Mouse (Mus musculus) hindbrain, embryonic 16.5 days (tissue): ENCODE measurements around the gene Copg1. TPM values are rescaled to one million over a fixed set of nuclear protein-coding genes. Genes with fewer than 3 reads are reported as not detected.

Experiments
- ATAC-seq: fragments of 200-750 bp; cut with Nextera tagmentation; 2 replicates; pipeline ENCODE4 v1.8.0; 2017; ENCODE audit warnings: moderate TSS enrichment, moderate library complexity
- H3K27ac ChIP-seq: fragments of 300-500 bp; sonication (generic); 2 replicates; pipeline ENCODE4 v1.5.1; 2014; ENCODE audit warnings: low read depth, mild to moderate bottlenecking, control low read depth, low read length, moderate library complexity
- H3K27me3 ChIP-seq: fragments of 300-500 bp; sonication (generic); replicated peaks from 2 replicates; pipeline ENCODE4 v1.6.1; 2014; ENCODE audit warnings: low read length; ENCODE audit not compliant: control insufficient read depth, insufficient read depth
- H3K36me3 ChIP-seq: fragments of 300-500 bp; sonication (generic); 2 replicates; pipeline ENCODE4 v1.6.1; 2014; ENCODE audit warnings: mild to moderate bottlenecking, low read length, moderate library complexity, mixed read lengths; ENCODE audit not compliant: control insufficient read depth, insufficient read depth
- H3K4me1 ChIP-seq: fragments of 300-500 bp; sonication (generic); 2 replicates; pipeline ENCODE4 v1.6.1; 2014; ENCODE audit warnings: low read depth, low read length; ENCODE audit not compliant: control insufficient read depth, insufficient read depth
- H3K4me2 ChIP-seq: fragments of 300-500 bp; sonication (generic); 2 replicates; pipeline ENCODE4 v1.6.1; 2014; ENCODE audit warnings: mild to moderate bottlenecking, low read length, control low read depth, moderate library complexity
- H3K4me3 ChIP-seq: fragments of 300-500 bp; sonication (generic); 2 replicates; pipeline ENCODE4 v1.5.1; 2014; ENCODE audit warnings: mild to moderate bottlenecking, low read length, control low read depth, moderate library complexity
- H3K9ac ChIP-seq: fragments of 300-500 bp; sonication (generic); 2 replicates; pipeline ENCODE4 v1.6.1; 2014; ENCODE audit warnings: low read depth, mild to moderate bottlenecking, control low read depth, low read length, moderate library complexity
- H3K9me3 ChIP-seq: fragments of 300-500 bp; sonication (generic); 2 replicates; pipeline ENCODE4 v1.6.1; 2014; ENCODE audit warnings: mild to moderate bottlenecking, low read length, moderate library complexity; ENCODE audit not compliant: control insufficient read depth
- WGBS: fragments of 180-500 bp; shearing (Covaris S2); extraction: QIAGEN DNeasy Blood & Tissue Kit; methylation state at CpG from one replicate; pipeline ENCODE4 v1.1.7; 2014; 5-methylcytosine and 5-hydroxymethylcytosine counted together
- polyA plus RNA-seq: library from polyadenylated mRNA; unstranded; fragments of >200 nt; fragmentation: Nextera tagmentation; extraction: Ambion mirVana; gene quantifications from 2 replicates; pipeline ENCODE4 v1.2.1, GENCODE M21; 2015

Gene Copg1
- polyA plus RNA-seq, 1 experiment from 2014 or later: 220 TPM

DNA sequence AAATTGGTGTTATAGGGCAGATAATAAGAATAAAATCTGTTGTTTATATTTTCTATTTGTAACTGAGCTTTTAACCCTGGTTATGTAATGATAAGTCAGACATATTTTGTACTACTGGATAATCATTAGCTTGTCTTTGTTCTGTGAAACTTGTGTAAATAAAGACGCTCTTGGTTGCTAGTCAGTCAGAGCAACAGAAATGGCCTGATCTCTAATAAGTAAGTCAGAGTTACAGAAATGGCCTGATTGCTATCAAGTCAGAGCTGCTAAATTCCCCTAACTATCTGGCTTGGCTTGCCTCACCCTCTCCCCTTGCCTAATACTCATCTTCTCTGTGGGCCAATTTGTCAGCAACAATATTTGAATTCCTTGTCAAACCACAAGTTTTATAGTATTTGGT, 893 bp upstream of the Copg1 start:
- H3K36me3 ChIP-seq: peaks cover 12% of the 10 kb centered on the region
- WGBS: 89% methylated on average over 1 of the region's 1 CpGs

DNA sequence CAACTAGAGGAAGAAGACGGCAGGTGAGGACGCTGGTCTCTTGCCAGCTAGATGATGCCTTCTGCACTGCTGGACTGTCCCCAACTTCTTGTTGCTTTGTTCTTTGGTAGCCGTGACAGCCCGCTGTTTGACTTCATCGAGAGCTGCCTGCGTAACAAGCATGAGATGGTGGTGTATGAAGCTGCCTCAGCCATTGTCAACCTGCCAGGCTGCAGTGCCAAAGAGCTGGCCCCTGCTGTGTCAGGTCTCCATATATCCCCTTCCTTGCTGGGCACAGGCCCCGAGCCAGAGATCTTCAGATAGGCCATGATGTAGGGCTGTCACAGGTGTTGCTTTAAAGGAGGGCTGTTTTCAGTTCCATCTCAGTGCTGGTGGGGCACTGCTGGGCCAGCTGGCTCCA, 6.3 kb downstream of the Copg1 start:
- Histone ChIP-seq H3K27me3 (no peaks in the 10 kb centered on the region), H3K4me1 (peaks cover 1% of the 10 kb centered on the region), H3K4me3 (no peak overlapping the region), H3K27ac (no peak overlapping the region), H3K36me3 (peaks cover 39% of the 10 kb centered on the region), H3K4me2 (no peak overlapping the region), H3K9me3 (no peaks in the 10 kb centered on the region), H3K9ac (no peak overlapping the region)
- ATAC-seq: peak; percentile 48; the same call in 1 of the 2 replicates
- WGBS: 71% methylated on average over 7 of the region's 7 CpGs

More for the DNA sequence above, 893 bp upstream of the Copg1 start:
- Histone ChIP-seq H3K9ac (no peak overlapping the region), H3K4me3 (no peak overlapping the region), H3K27me3 (no peaks in the 10 kb centered on the region), H3K4me1 (peaks cover 10% of the 10 kb centered on the region), H3K4me2 (no peak overlapping the region), H3K27ac (no peak overlapping the region), H3K9me3 (no peaks in the 10 kb centered on the region)
- ATAC-seq: no peak

GRCm38 (mm10) chr6:87898028-87898427, 10.4 kb downstream of the Copg1 start:
- Histone ChIP-seq H3K4me2 (no peak overlapping the region), H3K9me3 (no peaks in the 10 kb centered on the region), H3K27ac (no peak overlapping the region), H3K4me3 (no peak overlapping the region), H3K4me1 (no peaks in the 10 kb centered on the region), H3K27me3 (no peaks in the 10 kb centered on the region), H3K36me3 (peaks cover 49% of the 10 kb centered on the region), H3K9ac (no peak overlapping the region)
- no peak for ATAC-seq
- WGBS: 93% methylated on average over 10 of the region's 10 CpGs

- WGBS: 64% methylated on average over 5 of the region's 5 CpGs
- Histone ChIP-seq H3K27me3 (no peaks in the 10 kb centered on the region), H3K4me3 (no peak overlapping the region), H3K36me3 (peaks cover 59% of the 10 kb centered on the region), H3K9me3 (no peaks in the 10 kb centered on the region), H3K9ac (no peak overlapping the region), H3K27ac (no peak overlapping the region), H3K4me2 (no peak overlapping the region), H3K4me1 (no peaks in the 10 kb centered on the region)
- no peak for ATAC-seq
These were observed 19.0 kb downstream of the Copg1 start for GRCm38 (mm10) chr6:87906632-87907031.

- Histone ChIP-seq H3K4me3 (no peak overlapping the region), H3K9me3 (no peaks in the 10 kb centered on the region), H3K9ac (no peak overlapping the region), H3K36me3 (peaks cover 47% of the 10 kb centered on the region), H3K4me1 (no peaks in the 10 kb centered on the region; the same call in 1 of the 2 replicates), H3K27me3 (no peaks in the 10 kb centered on the region), H3K27ac (no peak overlapping the region), H3K4me2 (no peak overlapping the region)
- WGBS: 88% methylated on average over 6 of the region's 6 CpGs
- ATAC-seq: no peak
These were observed 21.6 kb downstream of the Copg1 start for GRCm38 (mm10) chr6:87909181-87909580.

DNA sequence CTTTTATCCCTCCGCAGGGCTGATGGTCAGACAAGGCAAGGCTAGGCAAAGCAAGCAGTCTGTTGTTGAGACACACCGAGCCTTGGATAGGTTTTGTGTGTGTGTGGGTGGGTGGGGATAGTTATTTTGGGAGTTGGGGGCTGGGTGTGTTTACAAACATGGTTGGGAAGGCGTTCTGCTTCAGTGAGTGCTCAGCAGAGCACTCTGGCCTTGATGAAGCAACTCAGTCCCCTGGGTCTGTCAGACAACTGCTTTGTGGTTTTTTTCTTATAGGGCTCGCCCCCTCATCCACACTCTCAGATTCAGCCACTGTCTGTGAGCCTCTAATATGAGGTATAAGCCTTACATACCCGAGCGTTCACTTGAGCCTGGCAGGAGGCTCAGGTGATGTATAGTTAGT, 23.9 kb downstream of the Copg1 start:
- Histone ChIP-seq H3K27ac (no peak overlapping the region), H3K4me2 (no peak overlapping the region), H3K27me3 (no peaks in the 10 kb centered on the region), H3K9me3 (no peaks in the 10 kb centered on the region), H3K36me3 (peaks cover 38% of the 10 kb centered on the region), H3K9ac (no peak overlapping the region), H3K4me3 (no peak overlapping the region), H3K4me1 (peaks cover 12% of the 10 kb centered on the region)
- ATAC-seq: no peak
- WGBS: 82% methylated on average over 6 of the region's 6 CpGs

DNA sequence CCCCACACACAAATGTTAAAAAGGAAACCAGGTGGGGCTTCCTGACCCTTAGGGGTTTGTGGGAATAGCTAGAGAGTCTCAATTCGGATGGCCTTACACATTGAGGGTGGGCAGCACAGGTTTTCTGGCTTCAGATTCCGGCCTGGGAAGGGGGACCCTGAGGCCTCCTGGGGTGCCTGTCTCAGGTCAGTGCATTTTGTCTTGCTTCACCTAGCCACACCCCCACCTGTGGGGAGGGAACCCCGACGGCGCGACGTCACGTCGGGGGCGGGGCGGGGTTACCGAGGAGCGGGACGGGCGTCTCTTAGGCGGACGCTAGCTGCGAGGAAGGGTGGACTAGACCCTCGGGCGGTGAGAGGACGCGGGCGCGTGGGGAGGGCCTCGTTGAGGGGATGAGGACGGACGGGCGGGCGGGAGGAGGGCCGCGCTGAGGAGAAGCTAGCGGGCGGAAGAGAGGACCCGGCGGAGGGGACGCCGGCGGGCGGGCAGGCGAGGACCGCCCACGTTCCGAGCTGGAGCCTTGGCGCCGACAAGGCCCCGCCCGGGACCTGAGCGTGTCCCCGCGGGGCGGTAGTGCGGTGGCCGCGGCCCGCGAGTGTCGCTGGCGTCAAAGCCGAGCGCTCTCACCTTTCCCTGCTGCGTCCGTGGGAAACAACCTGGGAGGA, 26.2 kb downstream of the Copg1 start, which contains the start of gene Hmces:
Hmces (plus strand) TSS at position 275 of the 665 bp plus-strand sequence.
- peak within 1 kb of the TSS; percentile 86 for H3K27ac ChIP-seq
- H3K36me3 ChIP-seq: peaks cover 31% of the 10 kb centered on the region
- peak within 1 kb of the TSS; percentile 93 for H3K9ac ChIP-seq
- H3K27me3 ChIP-seq: no peaks in the 10 kb centered on the region
- H3K4me2 ChIP-seq: peak within 1 kb of the TSS; percentile 90
- H3K9me3 ChIP-seq: no peaks in the 10 kb centered on the region
- peak within 1 kb of the TSS; percentile 88 for H3K4me3 ChIP-seq
- under 1% methylated on average over 48 of the region's 62 CpGs for WGBS
- peaks cover 12% of the 10 kb centered on the region for H3K4me1 ChIP-seq
- peak; percentile 96 for ATAC-seq

GRCm38 (mm10) chr6:87914326-87915102, 26.9 kb downstream of the Copg1 start:
- Histone ChIP-seq H3K27ac (peak overlapping the region; percentile 86), H3K27me3 (no peaks in the 10 kb centered on the region), H3K4me2 (peak overlapping the region; percentile 90), H3K4me1 (peaks cover 12% of the 10 kb centered on the region), H3K9me3 (no peaks in the 10 kb centered on the region), H3K9ac (peak overlapping the region; percentile 93), H3K4me3 (peak overlapping the region; percentile 88), H3K36me3 (peaks cover 23% of the 10 kb centered on the region)
- peak; percentile 68 for ATAC-seq
- 3% methylated on average over 35 of the region's 35 CpGs for WGBS

DNA sequence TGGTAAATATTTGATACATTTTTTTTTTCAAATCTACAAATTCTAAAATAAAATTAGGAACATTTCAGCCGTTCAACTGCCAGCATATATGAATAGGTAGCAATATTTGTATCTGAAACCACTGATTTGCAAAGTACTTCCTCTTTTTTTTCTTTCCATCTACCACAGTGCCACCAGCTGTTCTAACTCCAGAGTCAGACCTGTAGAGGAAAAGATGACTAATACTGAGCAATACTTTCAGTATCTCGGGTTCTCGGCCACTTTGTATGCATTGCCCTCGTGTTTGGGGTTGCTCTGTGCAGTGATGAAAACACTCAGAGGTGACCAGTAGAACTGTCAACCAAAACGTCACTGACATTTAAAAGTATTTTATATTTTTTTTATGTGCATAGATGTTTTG, 28.3 kb downstream of the Copg1 start:
- no peak overlapping the region for H3K4me2 ChIP-seq
- H3K9me3 ChIP-seq: no peaks in the 10 kb centered on the region
- no peak for ATAC-seq
- H3K27me3 ChIP-seq: no peaks in the 10 kb centered on the region
- H3K27ac ChIP-seq: no peak overlapping the region
- peaks cover 19% of the 10 kb centered on the region for H3K36me3 ChIP-seq
- H3K9ac ChIP-seq: no peak overlapping the region
- 89% methylated on average over 5 of the region's 5 CpGs for WGBS
- no peak overlapping the region for H3K4me3 ChIP-seq
- H3K4me1 ChIP-seq: peaks cover 12% of the 10 kb centered on the region
